Mouse (Mus musculus) stomach, embryonic 16.5 days (tissue): ENCODE measurements around the gene Ccdc97. TPM values are rescaled to one million over a fixed set of nuclear protein-coding genes. Genes with fewer than 3 reads are reported as not detected.

Experiments used
- ATAC-seq: fragments of 200-750 bp; cut with Nextera tagmentation; 2 replicates; pipeline ENCODE4 v1.8.0; 2017; ENCODE audit warnings: moderate number of reproducible peaks, moderate TSS enrichment; ENCODE audit not compliant: insufficient read depth, low FRiP score
- H3K27ac ChIP-seq: fragments of 300-500 bp; sonication (generic); 2 replicates; pipeline ENCODE4 v1.5.1; 2014; ENCODE audit warnings: low read length
- H3K27me3 ChIP-seq: fragments of 300-500 bp; sonication (generic); 2 replicates; pipeline ENCODE4 v1.6.1; 2014; ENCODE audit warnings: low read length, control low read depth, mixed read lengths; ENCODE audit not compliant: control insufficient read depth, insufficient read depth
- H3K36me3 ChIP-seq: fragments of 300-500 bp; sonication (generic); 2 replicates; pipeline ENCODE4 v1.6.1; 2014; ENCODE audit warnings: low read length; ENCODE audit not compliant: control insufficient read depth, insufficient read depth
- H3K4me1 ChIP-seq: fragments of 300-500 bp; sonication (generic); 2 replicates; pipeline ENCODE4 v1.6.1; 2014; ENCODE audit warnings: low read length, control low read depth, mixed read lengths; ENCODE audit not compliant: control insufficient read depth, insufficient read depth
- H3K4me2 ChIP-seq: fragments of 300-500 bp; sonication (generic); 2 replicates; pipeline ENCODE4 v1.6.1; 2014; ENCODE audit warnings: low read depth, low read length, mixed read lengths
- H3K4me3 ChIP-seq: fragments of 300-500 bp; sonication (generic); replicated peaks from 2 replicates; pipeline ENCODE4 v1.5.1; 2014; ENCODE audit warnings: mild to moderate bottlenecking, low read length
- H3K9ac ChIP-seq: fragments of 300-500 bp; sonication (generic); 2 replicates; pipeline ENCODE4 v1.6.1; 2014; ENCODE audit warnings: low read length
- H3K9me3 ChIP-seq: fragments of 300-500 bp; sonication (generic); replicated peaks from 2 replicates; pipeline ENCODE4 v1.6.1; 2016; ENCODE audit warnings: low read length, control low read depth; ENCODE audit not compliant: control insufficient read depth
- WGBS: fragments of 180-500 bp; shearing (Covaris S2); extraction: QIAGEN DNeasy Blood & Tissue Kit; methylation state at CpG from one replicate; pipeline ENCODE4 v1.1.7; 2014; 5-methylcytosine and 5-hydroxymethylcytosine counted together
- polyA plus RNA-seq: library from polyadenylated mRNA; unstranded; fragments of >200 nt; fragmentation: Nextera tagmentation; extraction: Ambion mirVana; gene quantifications from 2 replicates; pipeline ENCODE4 v1.2.1, GENCODE M21; 2015

Gene Ccdc97
- polyA plus RNA-seq, 1 experiment from 2014 or later: 19.6 TPM

- Histone ChIP-seq H3K27ac (no peak overlapping the region), H3K4me1 (peaks cover 14% of the 10 kb centered on the region), H3K9me3 (no peaks in the 10 kb centered on the region), H3K27me3 (peaks cover 17% of the 10 kb centered on the region), H3K36me3 (no peaks in the 10 kb centered on the region; the same call in 1 of the 2 replicates), H3K9ac (no peak overlapping the region), H3K4me2 (no peak overlapping the region), H3K4me3 (no peak overlapping the region)
- ATAC-seq: no peak
- 88% methylated on average over 4 of the region's 4 CpGs for WGBS
Observed at GRCm38 (mm10) chr7:25670096-25670495, 48.8 kb downstream of the Ccdc97 start.

GRCm38 (mm10) chr7:25669631-25670030 is 49.3 kb downstream of the Ccdc97 start:
- H3K27me3 ChIP-seq: peaks cover 13% of the 10 kb centered on the region
- no peaks in the 10 kb centered on the region; the same call in 1 of the 2 replicates for H3K36me3 ChIP-seq
- H3K4me1 ChIP-seq: peaks cover 11% of the 10 kb centered on the region; the same call in 1 of the 2 replicates
- H3K9me3 ChIP-seq: no peaks in the 10 kb centered on the region
- H3K9ac ChIP-seq: no peak overlapping the region
- ATAC-seq: no peak
- H3K4me2 ChIP-seq: no peak overlapping the region
- WGBS: 78% methylated on average over 9 of the region's 9 CpGs
- H3K27ac ChIP-seq: no peak overlapping the region
- H3K4me3 ChIP-seq: no peak overlapping the region

- H3K36me3 ChIP-seq: no peaks in the 10 kb centered on the region; the same call in none of the 2 replicates
- 79% methylated on average over 10 of the region's 10 CpGs for WGBS
- H3K27me3 ChIP-seq: peaks cover 8% of the 10 kb centered on the region
- H3K4me1 ChIP-seq: 0 out of 2 replicates have a peak, but pooled peaks cover 8% of the 10 kb centered on the region
- H3K4me3 ChIP-seq: no peak overlapping the region
- H3K27ac ChIP-seq: no peak overlapping the region
- ATAC-seq: no peak
- H3K4me2 ChIP-seq: no peak overlapping the region
- H3K9ac ChIP-seq: no peak overlapping the region
- H3K9me3 ChIP-seq: no peaks in the 10 kb centered on the region
Observed at GRCm38 (mm10) chr7:25669158-25669557, 49.7 kb downstream of the Ccdc97 start.

GRCm38 (mm10) chr7:25666381-25666780 is 52.5 kb downstream of the Ccdc97 start:
- Histone ChIP-seq H3K36me3 (no peaks in the 10 kb centered on the region; the same call in none of the 2 replicates), H3K4me1 (0 out of 2 replicates have a peak, but pooled peaks cover 8% of the 10 kb centered on the region), H3K9ac (no peak overlapping the region), H3K4me3 (no peak overlapping the region), H3K27me3 (no peaks in the 10 kb centered on the region), H3K9me3 (no peaks in the 10 kb centered on the region), H3K27ac (no peak overlapping the region), H3K4me2 (no peak overlapping the region)
- WGBS: 94% methylated on average over 8 of the region's 8 CpGs
- ATAC-seq: no peak

Other genes starting within 250 kb of the Ccdc97 start
- 98.3 and 139 TPM in 2 replicates for gene Ceacam1, start 241.5 kb downstream of the Ccdc97 start, polyA plus RNA-seq
- gene Ceacam2, start 179.2 kb downstream of the Ccdc97 start, polyA plus RNA-seq: 0.14 TPM in 1 of 2 replicates, not detected in the other
- gene Erich4, start 103.2 kb downstream of the Ccdc97 start, polyA plus RNA-seq: 2.9 and 4.2 TPM in 2 replicates
- 36.4 and 36.8 TPM in 2 replicates for gene Dmac2, start 99.7 kb downstream of the Ccdc97 start, polyA plus RNA-seq
- 12.2 and 13.6 TPM in 2 replicates for gene B3gnt8, start 92.4 kb downstream of the Ccdc97 start, polyA plus RNA-seq
- 54.1 and 54.4 TPM in 2 replicates for gene Bckdha, start 60.1 kb downstream of the Ccdc97 start, polyA plus RNA-seq
- gene Exosc5, start 59.9 kb downstream of the Ccdc97 start, polyA plus RNA-seq: 70.0 and 73.0 TPM in 2 replicates
- 3.4 and 3.5 TPM in 2 replicates for gene Tmem91, start 43.9 kb downstream of the Ccdc97 start, polyA plus RNA-seq
- gene B9d2, start 38.3 kb downstream of the Ccdc97 start, polyA plus RNA-seq: 21.9 and 24.4 TPM in 2 replicates
- gene Tgfb1, start 32.1 kb downstream of the Ccdc97 start, polyA plus RNA-seq: 1.4 and 2.8 TPM in 2 replicates
- 35.4 and 39.6 TPM in 2 replicates for gene Hnrnpul1, start 35.7 kb upstream of the Ccdc97 start, polyA plus RNA-seq
- 80.8 and 85.1 TPM in 2 replicates for gene Axl, start 69.6 kb upstream of the Ccdc97 start, polyA plus RNA-seq
- gene Cyp2s1, start 97.8 kb upstream of the Ccdc97 start, polyA plus RNA-seq: 53.1 and 74.9 TPM in 2 replicates
- gene Cyp2b10, start 178.5 kb upstream of the Ccdc97 start, polyA plus RNA-seq: 0.19 and 0.35 TPM in 2 replicates